Comparison of ENCODE assay signal across 9 mouse cellular contexts in the genomic region with DNA sequence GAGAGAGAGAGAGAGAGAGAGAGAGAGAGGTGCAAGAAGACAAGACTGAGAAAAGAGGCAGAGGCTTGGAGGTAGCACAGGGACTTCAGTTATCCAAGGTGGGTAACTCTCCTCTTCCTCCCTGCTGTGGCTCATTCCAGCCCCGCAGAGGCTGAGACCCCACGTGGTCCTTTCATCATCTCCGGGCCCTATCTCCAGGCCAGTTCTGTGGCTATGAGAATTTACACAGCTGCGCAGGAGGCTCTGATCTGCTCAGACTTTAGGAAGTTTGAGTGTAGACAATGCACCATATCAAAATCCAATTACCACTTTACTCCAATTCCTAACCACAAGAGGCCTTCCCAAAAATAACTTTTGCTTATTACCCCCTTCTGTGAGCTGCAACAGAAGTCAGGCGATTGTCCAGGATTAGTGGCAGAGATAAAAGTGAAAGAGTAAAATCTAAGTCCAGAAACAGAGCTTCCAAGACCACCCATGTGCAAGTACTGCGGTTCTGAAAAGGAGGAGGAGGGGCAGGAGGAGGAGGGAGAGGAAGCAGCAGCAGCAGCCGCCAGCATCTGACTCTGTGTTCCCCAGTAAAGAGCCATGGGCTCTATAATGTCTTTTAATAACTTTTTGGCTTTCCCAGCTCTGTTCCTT. TPM values are rescaled to one million over a fixed set of nuclear protein-coding genes. Genes with fewer than 3 reads are reported as not detected.
DNase-seq lines count a peak whose midpoint lies in the region; ATAC-seq lines count a peak whose summit lies in the region.
"Had no signal": no experiment of that assay in that cellular context is flagged by ENCODE, and none has a peak within 500 bp of the region (broad histone marks: within the 10 kb centered on the region; RNA-seq: fewer than 3 reads in every experiment).

No protein-coding gene starts in this region.

- no peak for ATAC-seq in heart, embryonic 14.5 days (ENCODE audit: insufficient number of reproducible peaks, insufficient read depth, low FRiP score, low read depth)
- ATAC-seq in embryonic facial prominence, embryonic 14.5 days (ENCODE audit: low read depth): peak; percentile 68; the same call in 1 of the 2 replicates
- 0 out of 2 replicates have a peak, but pooled peaks have one; percentile 24 for ATAC-seq in midbrain, embryonic 15.5 days (replicated peaks)

- WGBS in heart, embryonic 14.5 days: 19% methylated on average over 7 of the region's 7 CpGs
- WGBS in embryonic facial prominence, embryonic 14.5 days: 15% methylated on average over 6 of the region's 7 CpGs
- WGBS in midbrain, embryonic 15.5 days: 3% methylated on average over 7 of the region's 7 CpGs

- H3K4me2 ChIP-seq in heart, embryonic 14.5 days (ENCODE audit: low read length): peak overlapping the region; percentile 27
- H3K4me2 ChIP-seq in embryonic facial prominence, embryonic 14.5 days (ENCODE audit: low read depth, low read length): no peak overlapping the region
- no peak overlapping the region; the same call in 1 of the 2 replicates for H3K4me2 ChIP-seq in midbrain, embryonic 15.5 days

- no peaks in the 10 kb centered on the region for H3K27me3 ChIP-seq in heart, embryonic 14.5 days (ENCODE audit: control insufficient read depth, insufficient read depth, low read length)
- no peaks in the 10 kb centered on the region for H3K27me3 ChIP-seq in embryonic facial prominence, embryonic 14.5 days (replicated peaks; ENCODE audit: control insufficient read depth, insufficient read depth, low read length)
- H3K27me3 ChIP-seq in midbrain, embryonic 15.5 days (replicated peaks): 0 out of 2 replicates have a peak, but pooled peaks cover 3% of the 10 kb centered on the region

- H3K27ac ChIP-seq in heart, embryonic 14.5 days (replicated peaks in 1 of 2; ENCODE audit: control insufficient read depth in 1 of 2, insufficient read depth in 1 of 2, low read depth in 2 of 2, low read length in 2 of 2): peak overlapping the region in 1 of 2 experiments; percentile 55; a peak in 2 of 4 replicates
- H3K27ac ChIP-seq in embryonic facial prominence, embryonic 14.5 days (replicated peaks; ENCODE audit: low read depth, low read length): no peak overlapping the region
- H3K27ac ChIP-seq in midbrain, embryonic 15.5 days: no peak overlapping the region

- H3K9me3 ChIP-seq in heart, embryonic 14.5 days (ENCODE audit: control insufficient read depth, low read length): no peaks in the 10 kb centered on the region
- H3K9me3 ChIP-seq in embryonic facial prominence, embryonic 14.5 days (ENCODE audit: control insufficient read depth, low read length): no peaks in the 10 kb centered on the region
- H3K9me3 ChIP-seq in midbrain, embryonic 15.5 days: no peaks in the 10 kb centered on the region

- H3K9ac ChIP-seq in heart, embryonic 14.5 days (ENCODE audit: low read length): no peak overlapping the region
- H3K9ac ChIP-seq in embryonic facial prominence, embryonic 14.5 days (ENCODE audit: low read depth, low read length): no peak overlapping the region
- H3K9ac ChIP-seq in midbrain, embryonic 15.5 days: no peak overlapping the region

- no peaks in the 10 kb centered on the region for H3K36me3 ChIP-seq in heart, embryonic 14.5 days (ENCODE audit: control insufficient read depth, insufficient read depth, low read length)
- no peaks in the 10 kb centered on the region for H3K36me3 ChIP-seq in embryonic facial prominence, embryonic 14.5 days (ENCODE audit: control insufficient read depth, insufficient read depth, low read length)
- H3K36me3 ChIP-seq in midbrain, embryonic 15.5 days (replicated peaks): no peaks in the 10 kb centered on the region

- peaks cover 16 to 40% of the 10 kb centered on the region in 2 experiments for H3K4me1 ChIP-seq in heart, embryonic 14.5 days (ENCODE audit: control insufficient read depth in 2 of 2, insufficient read depth in 2 of 2, low read length in 2 of 2)
- peaks cover 13% of the 10 kb centered on the region for H3K4me1 ChIP-seq in embryonic facial prominence, embryonic 14.5 days (ENCODE audit: control insufficient read depth, insufficient read depth, low read length)
- H3K4me1 ChIP-seq in midbrain, embryonic 15.5 days: peaks cover 19% of the 10 kb centered on the region

- DNase-seq in heart, postnatal 4 days: no peak
- peak; percentile 45 for DNase-seq in lung, postnatal 10 days
- no peak for DNase-seq in lung, postnatal 4 days
- peak; percentile 75 for DNase-seq in embryonic facial prominence, embryonic 14.5 days (ENCODE audit: low spot score)
- no peak for DNase-seq in cerebellum, adult 8-10 months
- no peak for DNase-seq in adrenal gland, postnatal 10 days
- DNase-seq: thymus, postnatal 4 days had no signal

- H3K4me3 ChIP-seq in heart, embryonic 14.5 days (ENCODE audit: control insufficient read depth in 1 of 2, insufficient read depth in 1 of 2, low read depth in 1 of 2, low read length in 2 of 2): no peak overlapping the region
- no peak overlapping the region for H3K4me3 ChIP-seq in embryonic facial prominence, embryonic 14.5 days (ENCODE audit: low read depth, low read length)
- H3K4me3 ChIP-seq in midbrain, embryonic 15.5 days: no peak overlapping the region

RNA-seq across cellular contexts. Expression of gene Slc25a13, which starts 57.6 kb away (rescaled TPM):
- polyA plus RNA-seq in heart, embryonic 14.5 days (2014; fragmentation: Nextera tagmentation; extraction: Ambion mirVana): 56.4 and 68.3 TPM in 2 replicates
- 10 to 100 TPM; 65.8 to 67.9 TPM for total RNA-seq in heart, postnatal 4 days (2021)
- 16.9 and 18.1 TPM in 2 replicates for polyA plus RNA-seq in embryonic facial prominence, embryonic 14.5 days (2014; fragmentation: Nextera tagmentation; extraction: Ambion mirVana)
- 3.8 and 4.0 TPM in 2 replicates for polyA plus RNA-seq in midbrain, embryonic 15.5 days (2015; fragmentation: Nextera tagmentation; extraction: Ambion mirVana)
- total RNA-seq in adrenal gland, postnatal 10 days (2021): 10 to 100 TPM; 32.1 to 45.3 TPM

Comparison
In these comparisons a context has a peak if more than half of its experiments do, and no peak if none do; other contexts are left out.
1. DNase-seq: peak in lung, postnatal 10 days (single experiment) and embryonic facial prominence, embryonic 14.5 days (single experiment); none in heart, postnatal 4 days (single experiment), lung, postnatal 4 days (0 of 2), cerebellum, adult 8-10 months (single experiment) and adrenal gland, postnatal 10 days (single experiment).